Mouse (Mus musculus) hematopoietic stem cell, adult 5-6 weeks (primary cell): ENCODE measurements around the gene Card9. TPM values are rescaled to one million over a fixed set of nuclear protein-coding genes. Genes with fewer than 3 reads are reported as not detected.
"Not testable (repeated sequence)": the region's sequence is repeated elsewhere in the genome, so short reads cannot be mapped to it uniquely, and the experiment has no call there.

Experiments
- ATAC-seq, 2 experiments: fragments of 125-278 bp in 1 of 2; replicated peaks in 1 of 2; 2 replicates each; pipeline ENCODE4 v1.8.0; 2016 to 2017; ENCODE audit warnings: inconsistent platforms in 2 of 2, mild to moderate bottlenecking in 2 of 2, moderate number of reproducible peaks in 2 of 2, low read depth in 1 of 2, moderate TSS enrichment in 1 of 2; ENCODE audit not compliant: low FRiP score in 2 of 2, poor library complexity in 2 of 2, severe bottlenecking in 2 of 2, insufficient read depth in 1 of 2, low TSS enrichment in 1 of 2
- total RNA-seq: library from RNA; stranded (forward); fragments of 172-1452, 232-1000 nt; gene quantifications from 2 replicates; pipeline ENCODE4 v1.2.3, GENCODE M21; 2017

Card9 gene
- total RNA-seq: 13.4 and 20.8 TPM in 2 replicates

DNA sequence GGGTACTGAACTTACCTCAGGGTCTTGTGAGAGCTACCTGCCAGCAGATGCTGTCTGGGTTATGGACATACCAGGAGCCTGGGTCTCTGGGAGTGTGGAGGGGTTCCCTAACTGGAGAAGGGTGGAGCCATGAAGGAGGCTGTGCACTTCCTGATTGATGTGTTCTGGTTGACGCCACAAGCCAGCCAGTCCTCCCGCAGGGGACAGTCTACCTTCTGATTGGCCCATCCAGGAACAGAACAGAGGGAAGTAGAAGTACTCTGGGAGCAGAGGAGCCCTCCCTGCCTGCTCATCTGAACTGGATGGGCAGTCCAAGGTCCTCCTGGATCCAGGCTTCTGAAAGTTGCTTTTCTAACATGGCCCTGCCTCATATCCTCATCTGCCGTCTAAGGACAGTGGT lies at the start of gene Card9:
TSS of gene Card9 (minus strand) at position 147 of the 400 bp plus-strand sequence.
- ATAC-seq: peak; percentile 52 to 54; a peak in 3 of 4 replicates

- no peak for ATAC-seq
These were observed 49.4 kb upstream of the Card9 start for GRCm38 (mm10) chr2:26410091-26410490.

GRCm38 (mm10) chr2:26409362-26409761 lies 48.6 kb upstream of the Card9 start:
- no peak for ATAC-seq

DNA sequence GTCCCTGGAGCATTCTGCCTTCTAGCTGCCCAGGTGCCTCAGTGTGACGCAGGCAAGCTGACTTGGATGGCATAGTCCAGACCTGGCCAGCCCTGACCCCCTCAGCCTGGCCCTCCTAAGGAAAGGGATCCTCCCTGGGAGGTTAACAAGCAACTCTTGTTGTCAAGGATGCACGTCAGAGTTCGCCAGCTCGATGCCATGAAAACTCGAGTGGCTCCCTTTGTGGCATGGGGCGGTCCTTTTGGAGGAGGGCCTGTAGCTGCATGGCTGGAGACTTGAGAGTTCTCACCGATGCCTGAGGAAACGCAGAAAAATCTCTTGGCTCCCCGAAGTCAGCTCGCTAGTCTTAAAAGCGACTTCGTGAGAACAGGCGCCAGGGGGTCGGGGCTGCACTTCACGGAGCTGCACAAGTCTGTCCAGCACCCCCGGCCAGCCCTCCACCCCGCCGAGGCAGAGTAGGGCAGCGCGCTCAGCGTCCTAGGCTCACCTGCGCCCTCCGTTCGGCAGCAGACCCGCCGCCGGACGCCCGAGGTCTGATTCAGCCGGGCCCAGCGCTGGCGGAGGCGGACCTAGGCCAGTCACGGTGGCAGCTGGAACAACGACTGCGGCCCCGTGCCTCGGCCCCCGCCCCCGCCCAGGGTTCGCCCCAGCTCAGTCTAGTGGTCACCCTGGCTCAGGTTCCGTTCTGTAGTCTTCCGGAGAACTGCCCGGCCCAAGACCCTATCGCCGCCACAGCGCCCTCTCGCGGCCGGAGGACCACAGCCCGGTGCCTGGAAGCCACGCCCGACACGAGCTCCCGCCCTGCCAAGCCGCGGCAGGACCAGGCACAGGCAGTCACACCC lies 48.0 kb upstream of the Card9 start, which contains the start of gene Inpp5e:
TSS of gene Inpp5e (minus strand) at position 689 of the 842 bp plus-strand sequence.
- ATAC-seq: peak; percentile 90 to 94

DNA sequence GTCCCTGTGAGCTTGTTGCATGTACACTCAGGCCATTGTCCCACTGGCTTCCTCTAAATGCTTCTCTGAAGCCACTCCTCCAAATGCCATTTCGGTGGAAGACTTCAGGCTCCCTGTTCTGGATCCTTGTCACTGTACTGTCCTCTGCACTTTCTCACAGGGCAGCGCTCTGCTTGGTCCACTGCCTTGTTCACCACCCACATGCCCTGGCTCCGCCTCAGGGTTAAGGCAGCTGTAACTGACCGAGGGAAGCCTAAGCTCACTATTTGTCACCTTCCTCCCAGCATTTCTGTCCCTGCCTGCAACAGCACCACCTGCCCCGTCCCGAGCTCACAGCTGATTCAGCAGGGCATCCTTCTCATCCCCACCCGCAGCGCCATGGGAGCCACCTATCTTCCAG lies 42.6 kb upstream of the Card9 start:
- ATAC-seq: no peak

DNA sequence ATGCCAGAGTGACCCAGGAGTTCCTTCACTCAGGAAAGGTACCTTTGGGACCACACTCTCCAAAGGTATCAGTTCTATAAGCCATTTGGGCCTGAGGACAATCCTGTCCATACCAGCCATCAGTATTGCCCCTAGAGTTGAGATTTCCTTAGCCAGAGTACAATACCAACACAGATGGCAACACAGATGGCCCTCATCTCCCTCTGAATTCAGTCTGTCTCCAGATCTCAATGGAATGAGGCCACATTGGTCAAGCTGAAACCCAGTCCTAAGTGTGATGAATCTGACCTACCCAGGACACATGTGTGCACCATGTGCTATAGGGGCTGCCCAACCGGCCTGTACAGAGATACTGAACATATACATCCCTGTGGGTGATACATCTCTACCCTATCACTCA lies 41.5 kb upstream of the Card9 start:
- no peak for ATAC-seq

DNA sequence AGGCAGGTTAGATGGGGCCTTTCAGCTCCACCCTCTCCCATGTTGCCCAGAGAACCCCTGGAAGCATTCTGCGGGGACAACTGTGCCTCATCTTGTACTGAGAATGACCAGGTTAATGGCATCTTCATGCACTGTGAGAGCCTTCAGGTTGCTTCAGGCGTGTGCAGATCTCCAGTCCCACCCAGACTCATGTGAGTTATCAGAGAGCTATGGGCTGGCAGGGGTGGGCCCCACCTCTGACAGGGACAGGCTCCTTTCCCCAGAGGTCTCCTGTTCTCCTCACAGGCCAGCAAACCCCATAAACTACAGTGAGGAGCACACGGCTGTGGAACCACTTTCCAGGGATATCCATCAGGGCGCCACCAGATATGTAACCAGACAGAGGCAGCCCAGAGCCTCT lies 40.3 kb upstream of the Card9 start:
- no peak for ATAC-seq

DNA sequence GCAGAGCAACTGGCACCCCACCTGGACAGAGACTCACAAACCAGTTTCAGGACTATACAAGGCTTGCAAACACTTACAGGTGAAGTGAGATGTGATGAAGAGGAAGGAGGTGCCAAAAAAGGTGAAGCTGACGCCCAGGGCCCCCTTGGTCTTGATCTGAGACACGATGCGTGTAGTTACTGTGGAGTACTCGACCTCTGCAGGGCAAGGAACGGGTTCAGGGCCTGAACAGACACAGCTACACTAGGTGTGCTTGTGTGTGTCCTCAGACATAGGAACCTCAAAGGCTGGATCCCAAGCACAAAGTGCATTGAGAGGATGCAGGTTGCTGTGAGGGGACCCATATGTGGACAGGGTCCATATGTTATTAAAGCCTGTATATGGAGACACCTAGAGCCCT lies 39.6 kb upstream of the Card9 start:
- ATAC-seq: no peak

DNA sequence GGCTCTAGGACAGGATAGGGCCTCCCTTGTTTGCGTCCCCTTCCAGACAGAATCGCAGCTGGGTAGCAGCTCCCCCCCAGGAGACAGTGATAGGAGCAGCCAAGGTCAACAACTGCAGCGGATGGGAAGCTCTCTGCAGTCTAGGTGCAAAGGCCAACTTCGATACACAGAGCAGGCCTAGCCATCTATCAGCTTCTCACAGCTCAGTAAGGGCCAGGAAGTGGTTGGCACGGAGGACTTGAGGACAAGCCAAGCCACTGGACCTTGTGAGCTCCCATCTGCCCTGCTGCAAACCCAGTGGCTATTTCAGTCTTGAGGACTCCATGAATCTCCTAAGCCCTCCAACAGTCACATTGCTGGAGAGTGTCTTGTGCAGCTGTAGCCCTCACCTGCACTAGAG lies 38.9 kb upstream of the Card9 start:
- ATAC-seq: no peak

GRCm38 (mm10) chr2:26398978-26399377 lies 38.3 kb upstream of the Card9 start:
- ATAC-seq: no peak

- no peak for ATAC-seq
These were observed 30.9 kb upstream of the Card9 start for GRCm38 (mm10) chr2:26391617-26392016.

DNA sequence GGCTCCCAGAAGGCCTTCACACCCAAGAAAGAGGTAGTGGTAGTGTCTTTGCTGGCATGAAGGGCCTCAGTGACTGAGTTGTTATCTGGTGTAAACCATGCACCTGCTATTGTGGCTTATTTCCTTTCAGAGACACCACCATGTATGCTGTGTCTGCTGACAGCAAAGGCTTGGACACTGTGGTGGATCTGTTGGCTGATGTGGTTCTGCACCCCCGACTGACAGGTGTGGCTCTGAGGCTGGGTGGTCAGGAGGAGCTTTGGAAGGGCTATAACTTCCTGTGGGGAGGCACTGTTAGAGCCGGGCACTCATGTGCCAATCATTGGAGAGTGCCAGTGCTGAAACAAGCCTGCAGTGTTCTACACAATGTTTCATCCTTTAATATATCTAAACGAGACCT lies 30.2 kb upstream of the Card9 start:
- ATAC-seq: no peak

- ATAC-seq: peak; percentile 40 to 81; a peak in 3 of 4 replicates
These were observed 28.5 kb upstream of the Card9 start, which contains the start of the genes Entr1 and Pmpca for GRCm38 (mm10) chr2:26389154-26389690. Entr1 (minus strand) TSS chr2:26389316. Pmpca (plus strand) TSS chr2:26389339.

DNA sequence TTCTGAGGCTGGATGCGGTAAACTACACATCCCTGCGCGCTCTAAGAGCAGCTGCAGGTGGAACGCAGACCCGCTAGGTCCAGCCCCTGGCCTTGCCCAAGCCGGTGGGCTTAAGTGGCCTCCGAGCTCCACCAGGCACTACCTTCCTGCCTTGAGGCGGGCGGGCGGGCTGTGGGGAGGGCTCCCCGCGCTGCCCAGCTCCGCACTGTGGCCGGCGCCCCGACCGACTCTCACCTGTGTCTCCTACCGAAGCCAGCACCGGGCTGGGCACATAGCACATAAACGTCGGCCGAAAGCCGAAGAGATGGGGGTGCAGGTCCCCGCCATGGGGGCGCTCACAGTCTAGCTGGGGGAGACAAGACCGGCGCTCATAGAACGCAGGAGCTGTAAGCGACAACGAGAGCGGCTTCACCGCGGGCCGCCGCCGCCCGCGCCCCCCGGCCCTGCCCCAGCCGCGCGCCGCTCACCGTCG lies 28.0 kb upstream of the Card9 start:
- no peak for ATAC-seq

- ATAC-seq: no peak
These were observed 27.0 kb upstream of the Card9 start for GRCm38 (mm10) chr2:26387713-26388112.

DNA sequence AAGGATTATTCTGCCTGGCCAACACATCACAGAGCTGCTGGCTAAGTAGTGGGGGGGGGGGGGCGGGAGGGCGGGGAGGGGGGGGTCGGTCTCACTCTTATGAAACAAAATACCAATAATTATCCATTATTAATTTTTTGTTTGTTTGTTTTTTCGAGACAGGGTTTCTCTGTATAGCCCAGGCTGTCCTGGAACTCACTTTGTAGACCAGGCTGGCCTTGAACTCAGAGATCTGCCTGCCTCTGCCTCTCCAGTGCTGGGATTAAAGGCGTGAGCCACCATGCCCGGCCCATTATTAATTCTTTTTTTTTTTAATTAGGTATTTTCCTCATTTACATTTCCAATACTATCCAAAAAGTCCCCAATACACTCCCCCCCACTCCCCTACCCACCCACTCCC lies 20.2 kb upstream of the Card9 start:
- ATAC-seq: not testable (repeated sequence)

GRCm38 (mm10) chr2:26380131-26380771 lies 19.5 kb upstream of the Card9 start, which contains the start of gene Snapc4:
Snapc4 (minus strand) TSS chr2:26380653.
- peak; percentile 80 to 96 for ATAC-seq

- ATAC-seq: no peak
These were observed 11.7 kb upstream of the Card9 start for GRCm38 (mm10) chr2:26372396-26372795.
